Mouse (Mus musculus) embryo, embryonic 10 days (tissue): ENCODE results near the gene Gm17402.
A peak's percentile ranks its signal among the peaks of the same experiment; 100 is the strongest.

Experiments used
- DNase-seq: peaks from one replicate; pipeline ENCODE4 v3.0.0-alpha.2; 2015; ENCODE audit warnings: low spot score

The Gm17402 gene

DNA sequence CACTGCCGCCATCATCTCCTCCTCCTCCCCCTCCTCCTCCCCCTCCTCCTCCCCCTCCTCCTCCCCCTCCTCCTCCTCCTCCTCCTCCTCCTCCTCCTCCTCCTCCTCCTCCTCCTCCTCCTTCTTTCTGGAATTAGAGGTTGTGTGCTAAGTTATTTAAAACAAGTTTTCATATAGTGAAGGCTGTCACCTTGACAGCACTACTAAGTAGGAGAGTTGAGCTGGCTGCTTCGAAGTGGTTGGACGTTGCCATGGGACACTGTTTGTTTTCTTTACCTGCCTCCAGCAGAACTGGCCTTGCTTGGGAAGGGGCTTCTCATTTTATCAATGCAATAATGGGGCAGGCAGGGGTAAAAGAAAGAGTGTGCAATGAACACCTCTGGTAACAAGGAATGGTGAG, at the start of gene Gm17402:
Gene Gm17402, minus strand, starts transcription at position 101 of the 400 bp plus-strand sequence.
- DNase-seq: no peak

- DNase-seq: no peak
These were observed 3.3 kb upstream of the Gm17402 start for GRCm38 (mm10) chr3:67378215-67378614.

GRCm38 (mm10) chr3:67374360-67374778, 594 bp downstream of the Gm17402 start:
- no peak for DNase-seq

DNA sequence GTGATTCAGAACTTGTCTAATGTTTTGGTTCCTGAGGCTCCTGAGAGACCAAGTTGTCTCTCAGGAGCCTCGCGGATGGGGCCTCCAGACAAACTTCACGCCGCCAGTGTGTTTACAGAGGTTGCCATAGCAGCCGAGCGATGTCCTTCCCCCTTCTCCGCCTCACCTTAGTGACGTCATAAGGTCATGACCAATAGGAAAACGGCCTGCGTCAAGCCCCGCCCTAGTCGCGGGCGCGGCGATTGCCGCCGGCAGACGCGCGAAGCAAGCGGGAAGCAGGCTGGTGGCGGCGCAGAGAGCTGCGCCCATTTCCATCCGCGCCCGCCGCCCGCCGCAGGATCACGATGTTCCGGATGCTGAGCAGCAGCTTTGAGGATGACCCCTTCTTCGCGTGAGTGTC, 1.1 kb downstream of the Gm17402 start, which contains the start of gene Mlf1:
Gene Mlf1, plus strand, starts transcription at position 226 of the 400 bp plus-strand sequence.
- DNase-seq: peak; percentile 96

DNA sequence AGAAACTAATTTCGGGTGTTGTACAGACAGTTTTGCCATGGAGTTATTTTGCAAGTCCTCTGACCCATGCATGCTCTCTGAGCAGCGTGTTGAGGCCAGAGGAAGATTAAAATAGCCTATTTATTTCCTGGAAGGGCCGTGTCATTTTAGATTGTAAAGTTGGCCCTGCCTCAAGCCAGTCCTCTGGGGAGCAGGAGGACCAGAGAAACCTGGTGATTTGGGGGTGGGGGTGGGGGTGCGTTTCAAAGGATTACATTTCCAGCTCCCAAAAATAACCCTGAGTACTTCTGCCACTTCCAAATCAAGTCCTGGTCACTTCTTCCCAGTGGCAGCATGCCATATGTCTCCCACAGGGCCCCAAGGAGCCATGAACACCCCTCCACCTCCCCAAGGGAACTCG, 2.2 kb downstream of the Gm17402 start:
- no peak for DNase-seq

DNA sequence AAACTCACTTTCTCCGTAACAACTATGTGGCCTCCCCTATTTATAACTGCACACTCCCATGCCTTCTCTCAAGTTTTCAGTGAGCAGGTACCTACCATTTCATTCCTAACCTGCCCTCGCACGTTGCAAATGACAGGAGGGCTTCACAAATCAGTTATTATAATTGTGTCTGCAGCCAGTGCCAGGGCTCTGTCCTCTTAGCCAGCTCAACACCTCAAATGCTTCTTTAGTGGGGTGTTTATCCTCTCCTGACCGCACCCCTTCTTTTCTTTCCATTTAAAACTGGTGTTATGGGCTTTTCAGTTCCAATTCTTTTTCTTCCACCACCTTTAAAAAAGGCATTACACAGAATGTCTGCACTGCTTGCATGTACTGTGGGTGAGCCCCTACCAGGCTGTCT, 2.8 kb downstream of the Gm17402 start:
- DNase-seq: no peak

GRCm38 (mm10) chr3:67369407-67370079, 5.4 kb downstream of the Gm17402 start:
- DNase-seq: no peak

DNA sequence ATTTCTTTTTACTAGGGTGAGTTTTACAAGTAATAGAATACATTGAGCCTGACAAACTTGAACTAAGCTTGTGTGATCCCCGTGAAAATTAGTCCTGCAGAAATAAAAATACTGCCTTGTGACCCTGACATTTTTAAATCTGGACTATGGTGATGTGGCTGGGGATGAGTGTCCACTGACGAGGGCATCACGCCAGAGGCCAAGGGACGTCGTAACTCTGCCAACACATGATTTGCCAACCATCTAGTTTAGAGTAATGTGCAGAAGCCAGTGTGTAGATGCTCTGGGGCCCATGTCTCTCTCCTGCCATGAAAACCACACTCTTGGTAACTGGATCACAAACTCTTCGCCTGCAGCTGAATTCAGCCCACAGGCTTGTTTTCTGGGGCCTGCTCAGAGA, 7.5 kb downstream of the Gm17402 start:
- DNase-seq: no peak

- DNase-seq: no peak
These were observed 8.7 kb downstream of the Gm17402 start for GRCm38 (mm10) chr3:67366087-67366892.

DNA sequence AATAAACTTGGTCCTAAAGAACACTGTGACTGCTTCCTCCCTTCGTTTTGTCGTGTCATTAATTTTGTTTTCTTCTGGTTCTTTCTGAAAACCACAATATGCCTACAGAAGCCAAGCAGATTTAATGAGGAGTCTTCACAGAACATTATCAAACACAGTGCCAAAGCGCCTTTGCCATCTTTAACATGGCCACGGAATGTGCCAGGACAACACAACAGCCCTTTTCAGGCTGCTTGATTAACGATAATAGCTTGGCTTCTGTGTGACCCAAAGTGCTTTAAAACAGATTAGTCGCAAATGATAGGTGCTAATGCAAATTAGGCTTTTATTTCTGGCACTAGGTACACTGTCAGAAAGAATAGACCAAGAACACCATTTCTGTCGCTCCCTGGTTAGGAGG, 16.6 kb downstream of the Gm17402 start:
- no peak for DNase-seq

- no peak for DNase-seq
These were observed 22.2 kb downstream of the Gm17402 start for GRCm38 (mm10) chr3:67352763-67353149.

- DNase-seq: peak; percentile 73
These were observed 22.7 kb downstream of the Gm17402 start for GRCm38 (mm10) chr3:67352128-67352762.

- DNase-seq: no peak
These were observed 23.4 kb downstream of the Gm17402 start for GRCm38 (mm10) chr3:67351406-67352127.

GRCm38 (mm10) chr3:67346674-67347073, 28.3 kb downstream of the Gm17402 start:
- no peak for DNase-seq

DNA sequence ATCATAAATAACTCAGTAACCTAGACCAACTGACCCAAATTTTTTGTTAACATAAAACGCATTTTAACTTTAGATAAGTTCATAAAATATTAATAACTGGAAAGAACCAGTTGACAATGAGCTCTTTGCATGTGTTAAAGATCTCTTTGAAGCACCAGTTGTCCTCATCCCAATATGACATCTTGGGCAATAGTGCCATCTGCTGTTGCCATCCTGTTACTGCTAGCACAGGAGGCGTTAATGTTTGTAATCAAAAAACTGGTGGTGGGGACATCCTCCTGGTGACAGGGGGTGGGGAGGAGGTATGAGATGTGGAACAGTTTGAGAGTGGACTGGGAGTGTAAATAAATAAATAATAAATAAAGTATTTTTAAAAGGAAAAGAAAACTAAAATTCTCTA, 30.4 kb downstream of the Gm17402 start:
- DNase-seq: peak; percentile 83

DNA sequence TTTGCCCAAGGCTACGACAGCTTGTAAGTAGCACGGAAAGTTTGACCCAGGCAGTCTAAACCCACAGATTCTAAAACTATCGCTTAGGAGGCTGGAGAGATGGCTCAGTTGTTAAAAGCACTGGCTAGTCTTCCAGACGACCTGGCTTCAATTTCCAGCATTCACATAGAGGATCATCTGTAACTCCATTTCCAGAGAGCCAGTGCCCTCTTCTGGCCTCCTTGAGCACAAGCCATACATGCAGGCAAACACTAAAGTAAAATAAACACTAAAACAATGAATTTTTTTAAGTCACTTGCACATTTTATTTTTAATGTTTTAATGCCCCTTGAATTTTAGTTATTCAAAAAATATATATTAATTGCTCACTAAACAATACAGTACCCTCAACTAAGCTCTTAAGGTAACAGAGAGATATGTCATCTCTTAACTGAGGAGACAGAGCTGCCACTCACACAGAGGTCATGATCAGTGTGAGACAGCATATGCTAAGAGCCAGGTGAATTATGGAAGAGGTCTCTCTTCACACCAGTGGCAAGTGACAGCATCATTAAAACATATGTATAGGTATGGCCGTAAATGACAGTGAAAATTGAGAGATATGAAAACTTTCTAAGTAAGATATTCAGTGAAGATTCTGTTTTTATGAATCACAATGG, 31.8 kb downstream of the Gm17402 start:
- peak; percentile 67 for DNase-seq

- DNase-seq: no peak
These were observed 34.0 kb downstream of the Gm17402 start for GRCm38 (mm10) chr3:67340921-67341320.

- no peak for DNase-seq
These were observed 35.4 kb downstream of the Gm17402 start for GRCm38 (mm10) chr3:67339558-67339957.

- DNase-seq: no peak
These were observed 52.5 kb downstream of the Gm17402 start for GRCm38 (mm10) chr3:67322422-67322821.
